Mouse (Mus musculus) frontal cortex, postnatal 25 days (tissue): ENCODE data around the gene Anapc1.

Experiments used
- DNase-seq, 2 experiments: peaks; one replicate each; pipeline ENCODE4 v3.0.0; 2022; ENCODE audit warnings: low spot score in 2 of 2

The Anapc1 gene

GRCm38 (mm10) chr2:128686921-128687557 is at the start of gene Anapc1:
Gene Anapc1, minus strand, starts transcription at chr2:128687391.
- DNase-seq = peak; percentile 74 to 75

- no peak for DNase-seq
Measured at GRCm38 (mm10) chr2:128735089-128735488, 47.9 kb upstream of the Anapc1 start.

- no peak for DNase-seq
Measured at GRCm38 (mm10) chr2:128731951-128732350, 44.8 kb upstream of the Anapc1 start.

- no peak for DNase-seq
Measured at GRCm38 (mm10) chr2:128731514-128731913, 44.3 kb upstream of the Anapc1 start.

GRCm38 (mm10) chr2:128729141-128729540 is 42.0 kb upstream of the Anapc1 start:
- no peak for DNase-seq

GRCm38 (mm10) chr2:128728066-128728465 is 40.9 kb upstream of the Anapc1 start:
- DNase-seq = no peak

- DNase-seq = no peak
Measured at GRCm38 (mm10) chr2:128727552-128727951, 40.4 kb upstream of the Anapc1 start.

GRCm38 (mm10) chr2:128726626-128727025 is 39.4 kb upstream of the Anapc1 start:
- no peak for DNase-seq

- DNase-seq = no peak
Measured at GRCm38 (mm10) chr2:128726067-128726466, 38.9 kb upstream of the Anapc1 start.

- no peak for DNase-seq
Measured at GRCm38 (mm10) chr2:128722106-128722710, 35.0 kb upstream of the Anapc1 start.

- DNase-seq = no peak
Measured at GRCm38 (mm10) chr2:128719380-128719779, 32.2 kb upstream of the Anapc1 start.

- no peak for DNase-seq
Measured at GRCm38 (mm10) chr2:128715979-128716378, 28.8 kb upstream of the Anapc1 start.

GRCm38 (mm10) chr2:128714724-128715241 is 27.6 kb upstream of the Anapc1 start:
- DNase-seq = no peak

GRCm38 (mm10) chr2:128713548-128714003 is 26.4 kb upstream of the Anapc1 start:
- DNase-seq = no peak

GRCm38 (mm10) chr2:128712940-128713339 is 25.7 kb upstream of the Anapc1 start:
- DNase-seq = no peak

- no peak for DNase-seq
Measured at GRCm38 (mm10) chr2:128710609-128711008, 23.4 kb upstream of the Anapc1 start.

GRCm38 (mm10) chr2:128709264-128709663 is 22.1 kb upstream of the Anapc1 start:
- DNase-seq = no peak

GRCm38 (mm10) chr2:128704474-128704873 is 17.3 kb upstream of the Anapc1 start:
- no peak for DNase-seq

GRCm38 (mm10) chr2:128699201-128699885 is 12.2 kb upstream of the Anapc1 start:
- DNase-seq = no peak

- DNase-seq = peak; percentile 35 to 62
Measured at GRCm38 (mm10) chr2:128698693-128699181, 11.5 kb upstream of the Anapc1 start, which contains the start of gene Mertk. Gene Mertk, plus strand, starts transcription at chr2:128698956.

GRCm38 (mm10) chr2:128698140-128698692 is 11.0 kb upstream of the Anapc1 start:
- peak; percentile 50 to 59 for DNase-seq

- no peak for DNase-seq
Measured at GRCm38 (mm10) chr2:128697566-128697965, 10.4 kb upstream of the Anapc1 start.
